Mouse (Mus musculus) cerebellum, postnatal 10 days (tissue): ENCODE measurements at regions not wholly inside any gene's neighbourhood (a gene's known extent, or its start where the extent isn't known, plus 50 kb on each side); places are given as distances from the start of the nearest gene placed in this dataset.

Experiments used
- DNase-seq, 2 experiments: peaks; one replicate each; pipeline ENCODE4 v3.0.0; 2021; ENCODE audit warnings: mixed read lengths in 2 of 2

GRCm38 (mm10) chr16:27878499-27878898, 489.8 kb downstream of the Ccdc50 start:
- no peak for DNase-seq

GRCm38 (mm10) chr16:27878950-27879349, 490.3 kb downstream of the Ccdc50 start:
- DNase-seq = no peak

DNA sequence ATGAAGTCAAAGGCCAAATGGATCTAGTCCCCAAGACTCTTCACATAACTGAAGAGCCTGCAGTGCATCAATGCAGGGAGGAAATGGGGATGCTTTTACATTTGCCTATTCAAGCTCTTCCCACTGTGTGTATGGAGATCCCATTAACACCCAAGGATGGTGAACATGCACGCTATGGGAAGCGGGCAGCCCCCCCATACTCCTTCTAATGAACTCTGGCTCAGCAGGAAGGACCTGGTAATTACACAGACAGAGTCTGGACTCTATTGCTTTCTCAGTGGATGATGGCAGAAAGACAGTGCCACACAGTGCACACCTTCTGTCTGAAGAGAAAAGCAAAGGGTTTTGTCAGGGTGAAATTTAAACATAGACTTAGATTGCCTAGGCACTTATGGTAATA, 495.7 kb downstream of the Ccdc50 start:
- peak; percentile 43 to 62 for DNase-seq

- DNase-seq = no peak
Measured at GRCm38 (mm10) chr16:27906036-27906435, 517.4 kb downstream of the Ccdc50 start.

- no peak for DNase-seq
Measured at GRCm38 (mm10) chr16:27915422-27915821, 526.8 kb downstream of the Ccdc50 start.

- no peak for DNase-seq
Measured at GRCm38 (mm10) chr16:27925528-27926360, 537.1 kb downstream of the Ccdc50 start.

- no peak for DNase-seq
Measured at GRCm38 (mm10) chr16:27926361-27926651, 537.6 kb downstream of the Ccdc50 start.

DNA sequence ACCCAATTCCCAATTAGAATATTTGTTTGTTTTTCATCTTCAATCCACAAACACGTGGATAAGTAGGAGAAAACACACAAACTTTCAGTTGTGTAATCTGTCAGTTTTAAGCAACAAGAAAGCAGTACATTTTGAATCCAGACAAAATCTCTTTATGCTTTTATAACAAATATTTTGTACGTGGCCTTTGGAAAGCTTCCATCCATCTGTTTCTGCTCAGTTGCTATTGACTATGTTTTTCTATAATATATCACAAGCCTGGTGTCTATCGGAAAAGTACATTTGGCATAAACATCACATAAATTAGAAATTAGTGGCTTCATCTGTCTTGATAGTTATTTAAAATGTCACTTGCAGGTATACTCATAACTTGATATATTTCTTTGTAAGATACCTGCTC, 560.6 kb downstream of the Ccdc50 start:
- DNase-seq = no peak

GRCm38 (mm10) chr16:27949811-27950210, 561.1 kb downstream of the Ccdc50 start:
- no peak for DNase-seq

DNA sequence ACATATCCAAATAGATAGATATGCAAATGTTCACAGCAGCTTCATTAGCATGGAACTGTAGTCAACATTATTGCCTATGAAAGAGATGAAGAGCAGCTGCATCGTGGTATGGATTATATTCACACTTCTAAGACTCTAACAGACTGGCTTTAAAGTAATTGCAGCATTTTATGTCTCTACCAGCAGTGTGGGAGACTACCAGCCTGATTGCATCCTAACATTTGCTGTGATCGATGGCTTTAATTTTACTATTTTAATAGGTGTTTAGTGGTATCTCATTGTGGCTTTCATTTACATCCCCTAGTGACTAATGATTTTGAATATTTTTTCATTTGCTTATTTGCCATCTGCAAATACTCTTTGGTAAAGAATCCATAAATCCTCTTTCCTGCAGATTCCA, 574.1 kb downstream of the Ccdc50 start:
- no peak for DNase-seq

GRCm38 (mm10) chr16:27978730-27979440, 590.2 kb downstream of the Ccdc50 start:
- peak; percentile 17 to 34 for DNase-seq

DNA sequence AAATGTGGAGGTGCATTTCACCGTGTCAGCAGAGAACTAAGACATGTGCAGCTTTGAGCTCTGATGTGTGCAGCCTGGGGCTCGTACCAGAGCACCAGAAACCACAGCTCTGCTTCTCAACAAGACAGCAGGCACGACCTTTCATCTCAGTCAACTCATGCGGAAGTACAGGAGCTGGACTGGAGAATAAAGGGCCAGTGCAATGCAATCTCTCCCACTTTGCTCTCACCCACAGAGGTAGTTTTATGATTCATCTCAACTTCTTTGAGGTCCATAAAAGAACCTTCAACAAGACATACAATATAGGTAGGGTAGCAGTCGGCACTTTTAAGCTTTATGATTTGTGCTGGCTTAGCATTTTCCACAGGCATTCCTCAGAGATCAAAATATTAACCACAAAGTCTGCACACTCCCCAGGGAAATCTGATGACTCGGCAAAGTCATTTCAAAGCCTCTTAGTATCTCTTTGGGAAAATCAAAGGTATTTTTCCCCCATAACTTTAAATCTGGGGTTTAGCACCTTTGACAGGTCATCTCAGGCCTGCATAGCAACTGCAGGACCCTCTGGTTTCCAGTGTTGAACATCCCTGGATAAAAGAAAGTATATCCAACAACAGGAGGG, 626.7 kb downstream of the Ccdc50 start:
- no peak for DNase-seq

GRCm38 (mm10) chr16:28018311-28018710, 629.6 kb downstream of the Ccdc50 start:
- no peak for DNase-seq

DNA sequence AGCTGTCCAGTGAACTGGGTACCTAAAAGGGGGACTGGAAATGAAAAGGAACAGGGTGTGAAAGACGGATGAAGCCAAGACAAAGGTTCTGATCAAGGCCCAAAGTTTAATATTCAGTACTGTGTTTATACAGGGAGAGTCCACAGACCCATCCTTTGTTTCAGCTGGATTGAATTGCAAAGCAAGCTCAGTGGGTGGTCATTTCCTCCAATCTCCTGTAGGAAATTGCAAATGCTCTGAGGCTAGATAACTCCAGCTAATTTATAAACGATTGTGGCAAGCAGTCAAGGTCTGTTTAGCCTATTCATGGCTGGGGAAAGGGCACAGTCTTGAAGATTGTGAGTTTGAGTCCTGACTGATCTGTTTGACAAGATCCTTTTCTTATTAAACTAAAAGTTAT, 650.3 kb downstream of the Ccdc50 start:
- no peak for DNase-seq

GRCm38 (mm10) chr16:28043046-28043445, 654.4 kb downstream of the Ccdc50 start:
- DNase-seq = no peak

DNA sequence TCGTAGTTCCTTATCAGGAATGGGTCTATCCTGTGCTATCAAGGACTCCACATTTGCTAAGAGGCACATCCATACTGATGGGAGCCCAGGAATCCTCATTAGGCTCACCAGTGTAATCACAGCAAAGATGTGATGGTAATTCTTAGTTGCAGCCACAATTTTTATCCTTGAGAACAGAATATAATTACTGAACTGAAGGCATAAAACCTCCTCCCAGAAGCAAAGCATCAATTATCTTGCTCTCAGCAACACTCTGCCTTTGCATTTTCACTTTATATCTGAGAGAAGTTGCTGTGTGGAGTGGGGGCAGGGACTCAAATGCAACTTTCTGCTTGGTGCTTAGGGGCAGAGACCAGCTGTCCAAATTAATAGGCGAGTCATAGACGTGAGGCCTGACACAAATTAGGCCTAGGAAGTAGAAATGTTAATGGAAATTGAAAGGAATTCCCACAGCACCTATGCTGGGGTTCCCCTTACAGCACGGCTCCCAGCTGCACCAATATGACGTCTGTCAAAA, 676.2 kb downstream of the Ccdc50 start:
- no peak for DNase-seq

- no peak for DNase-seq
Measured at GRCm38 (mm10) chr16:28082891-28083649, 669.8 kb downstream of the Fgf12 start.

DNA sequence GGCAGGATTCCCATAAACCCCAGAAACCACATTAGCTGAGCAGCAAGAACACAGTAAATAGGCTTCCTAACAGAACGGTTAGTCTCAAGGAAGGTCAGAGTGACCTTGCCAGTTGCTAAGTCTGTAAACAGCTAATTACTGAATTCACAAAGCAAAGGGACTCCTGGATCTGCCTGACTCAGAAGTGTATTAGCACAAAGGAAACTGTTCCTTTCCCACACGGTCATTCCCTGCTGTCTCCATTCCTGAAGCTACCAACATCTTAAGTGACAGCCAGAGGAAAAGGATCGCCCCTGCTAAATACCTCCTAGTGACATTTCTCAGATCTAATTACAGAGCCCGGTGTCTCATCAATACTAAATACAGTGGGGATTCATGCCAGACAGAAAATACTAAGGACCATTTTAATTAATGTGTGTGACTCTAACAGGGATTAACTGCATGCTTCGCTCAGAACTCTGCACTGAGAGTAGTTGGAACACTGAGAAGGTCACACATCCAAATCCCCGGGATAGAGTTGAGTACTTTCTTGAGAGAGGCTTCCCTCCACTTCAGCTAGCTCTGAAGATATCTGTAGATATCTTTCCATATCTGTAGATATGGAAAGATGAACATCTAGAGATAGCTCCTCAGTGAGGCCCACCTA, 663.3 kb downstream of the Fgf12 start:
- peak in 1 of 2 experiments; percentile 10 for DNase-seq

DNA sequence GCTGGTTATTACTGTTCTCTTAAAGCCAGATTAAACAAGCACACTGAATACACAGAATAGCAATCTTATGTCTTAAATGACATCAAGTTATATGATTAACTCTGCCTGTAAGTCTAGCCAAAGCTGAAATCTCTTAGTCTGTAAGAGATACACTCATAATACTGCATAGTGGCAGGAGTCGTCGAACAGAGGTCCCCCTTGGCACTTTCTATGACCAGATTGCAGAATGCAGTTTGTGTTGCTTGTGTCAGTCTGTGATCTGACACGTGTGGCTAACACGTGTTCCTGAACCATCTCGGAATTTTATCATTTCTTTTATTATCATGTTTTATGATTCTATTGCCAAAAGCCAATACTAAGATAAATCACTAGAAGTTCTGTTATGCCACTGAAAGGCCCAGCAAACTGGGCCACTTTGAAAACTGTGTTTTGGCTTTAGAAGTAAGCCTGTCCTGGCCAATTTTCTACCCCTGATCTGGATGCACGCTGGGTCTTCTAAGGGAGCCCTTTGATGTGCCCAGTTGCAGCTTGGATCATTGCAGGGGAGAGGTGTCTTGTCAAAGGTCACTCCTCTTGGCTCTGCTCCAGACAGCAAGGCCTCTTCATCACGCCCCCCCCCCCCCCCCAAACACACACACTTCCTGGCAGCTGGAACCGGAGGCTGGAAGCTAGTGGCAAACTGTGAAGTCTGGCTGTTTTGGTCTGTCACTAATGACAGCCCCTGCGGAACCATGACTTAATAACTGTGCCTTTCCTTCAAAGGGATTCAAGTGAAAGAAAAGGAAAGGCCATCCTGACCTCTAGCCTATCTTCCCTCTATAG, 648.4 kb downstream of the Fgf12 start:
- DNase-seq = peak; percentile 63 to 66

- peak in 1 of 2 experiments; percentile 9 for DNase-seq
Measured at GRCm38 (mm10) chr16:28105085-28105484, 647.8 kb downstream of the Fgf12 start.

DNA sequence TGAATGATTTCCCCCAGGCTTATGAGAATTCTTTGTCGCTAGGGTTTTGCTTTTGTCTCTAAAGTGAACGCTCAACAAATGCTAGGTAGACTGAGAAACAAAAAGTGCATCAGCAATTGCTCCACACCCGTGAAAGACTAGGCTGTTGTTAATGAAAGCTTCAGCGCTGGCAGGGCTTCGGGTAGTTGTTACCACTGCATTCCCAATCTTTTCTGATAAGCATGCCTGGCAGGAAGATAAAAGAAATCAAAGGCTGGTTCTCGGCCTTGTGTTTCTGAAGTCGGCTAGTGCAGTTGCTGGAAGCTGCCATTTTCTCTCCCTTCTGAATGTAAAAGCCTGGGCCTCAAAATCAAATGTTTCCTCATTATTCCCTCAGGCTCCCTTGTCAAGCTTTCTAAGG, 647.0 kb downstream of the Fgf12 start:
- DNase-seq = no peak
